Mouse (Mus musculus) heart, embryonic 15.5 days (tissue): ENCODE measurements around the gene Hoxc11. TPM values are rescaled to one million over a fixed set of nuclear protein-coding genes. Genes with fewer than 3 reads are reported as not detected.

Source experiments
- ATAC-seq: fragments of 200-750 bp; cut with Nextera tagmentation; replicated peaks from 2 replicates; pipeline ENCODE4 v1.8.0; 2017; ENCODE audit warnings: low read depth, moderate TSS enrichment; ENCODE audit not compliant: insufficient number of reproducible peaks, insufficient read depth, low FRiP score
- H3K27ac ChIP-seq: fragments of 300-500 bp; sonication (generic); 2 replicates; pipeline ENCODE4 v1.5.1; 2015; ENCODE audit warnings: mild to moderate bottlenecking, inconsistent platforms
- H3K27me3 ChIP-seq: fragments of 300-500 bp; sonication (generic); 2 replicates; pipeline ENCODE4 v1.6.1; 2015; ENCODE audit warnings: inconsistent platforms
- H3K36me3 ChIP-seq: fragments of 300-500 bp; sonication (generic); 2 replicates; pipeline ENCODE4 v1.6.1; 2015; ENCODE audit warnings: mild to moderate bottlenecking, inconsistent platforms
- H3K4me1 ChIP-seq: fragments of 300-500 bp; sonication (generic); replicated peaks from 2 replicates; pipeline ENCODE4 v1.6.1; 2015; ENCODE audit warnings: inconsistent platforms
- H3K4me2 ChIP-seq: fragments of 300-500 bp; sonication (generic); 2 replicates; pipeline ENCODE4 v1.6.1; 2015; ENCODE audit warnings: inconsistent platforms, mild to moderate bottlenecking, moderate library complexity
- H3K4me3 ChIP-seq: fragments of 300-500 bp; sonication (generic); 2 replicates; pipeline ENCODE4 v1.5.1; 2015; ENCODE audit warnings: mild to moderate bottlenecking, inconsistent platforms
- H3K9ac ChIP-seq: fragments of 300-500 bp; sonication (generic); 2 replicates; pipeline ENCODE4 v1.6.1; 2015; ENCODE audit warnings: mild to moderate bottlenecking, inconsistent platforms
- H3K9me3 ChIP-seq: fragments of 300-500 bp; sonication (generic); replicated peaks from 2 replicates; pipeline ENCODE4 v1.6.1; 2016; ENCODE audit warnings: inconsistent platforms
- WGBS: fragments of 180-500 bp; shearing (Covaris S2); methylation state at CpG from one replicate; pipeline ENCODE4 v1.1.7; 2015; ENCODE audit warnings: mixed read lengths; 5-methylcytosine and 5-hydroxymethylcytosine counted together
- polyA plus RNA-seq: library from polyadenylated mRNA; unstranded; fragments of >200 nt; fragmentation: Nextera tagmentation; extraction: Ambion mirVana; gene quantifications from 2 replicates; pipeline ENCODE4 v1.2.1, GENCODE M21; 2015

The Hoxc11 gene
- polyA plus RNA-seq, 1 experiment from 2014 or later, result not detected

- 25% methylated on average over 5 of the region's 5 CpGs for WGBS
- Histone ChIP-seq H3K36me3 (no peaks in the 10 kb centered on the region), H3K9me3 (no peaks in the 10 kb centered on the region), H3K4me1 (peaks cover 7% of the 10 kb centered on the region; the same call in 1 of the 2 replicates), H3K4me2 (no peak overlapping the region), H3K9ac (no peak overlapping the region), H3K27ac (no peak overlapping the region), H3K4me3 (no peak overlapping the region), H3K27me3 (peaks cover 98% of the 10 kb centered on the region)
- no peak for ATAC-seq
Measured at GRCm38 (mm10) chr15:102988078-102988477, 33.9 kb downstream of the Hoxc11 start.

GRCm38 (mm10) chr15:102990461-102991397, 36.5 kb downstream of the Hoxc11 start, which contains the start of gene Hoxc8:
TSS of gene Hoxc8 (plus strand) at chr15:102990607.
- WGBS, result 2% methylated on average over 69 of the region's 69 CpGs
- Histone ChIP-seq H3K4me3 (peak within 1 kb of the TSS; percentile 15), H3K9ac (no peak within 1 kb of the TSS), H3K27ac (no peak within 1 kb of the TSS), H3K27me3 (peaks cover 96% of the 10 kb centered on the region), H3K4me1 (peaks cover 7% of the 10 kb centered on the region; the same call in 1 of the 2 replicates), H3K9me3 (no peaks in the 10 kb centered on the region), H3K4me2 (peak within 1 kb of the TSS; percentile 16; the same call in 1 of the 2 replicates), H3K36me3 (no peaks in the 10 kb centered on the region)
- no peak for ATAC-seq

- 2% methylated on average over 7 of the region's 7 CpGs for WGBS
- Histone ChIP-seq H3K4me2 (no peak overlapping the region), H3K9me3 (no peaks in the 10 kb centered on the region), H3K27me3 (peaks cover 96% of the 10 kb centered on the region), H3K9ac (no peak overlapping the region), H3K4me1 (peaks cover 7% of the 10 kb centered on the region; the same call in 1 of the 2 replicates), H3K36me3 (no peaks in the 10 kb centered on the region), H3K4me3 (no peak overlapping the region), H3K27ac (no peak overlapping the region)
- no peak for ATAC-seq
Measured at GRCm38 (mm10) chr15:102991782-102992181, 37.6 kb downstream of the Hoxc11 start.

- Histone ChIP-seq H3K9me3 (no peaks in the 10 kb centered on the region), H3K4me2 (no peak overlapping the region), H3K4me3 (no peak overlapping the region), H3K36me3 (no peaks in the 10 kb centered on the region), H3K27ac (no peak overlapping the region), H3K4me1 (peaks cover 7% of the 10 kb centered on the region; the same call in 1 of the 2 replicates), H3K27me3 (peaks cover 96% of the 10 kb centered on the region), H3K9ac (no peak overlapping the region)
- WGBS, result 3% methylated on average over 11 of the region's 11 CpGs
- ATAC-seq, result no peak
Measured at GRCm38 (mm10) chr15:102992206-102992605, 38.0 kb downstream of the Hoxc11 start.

GRCm38 (mm10) chr15:102992863-102993262, 38.6 kb downstream of the Hoxc11 start:
- no peak for ATAC-seq
- Histone ChIP-seq H3K9ac (no peak overlapping the region), H3K4me3 (no peak overlapping the region), H3K27ac (no peak overlapping the region), H3K36me3 (no peaks in the 10 kb centered on the region), H3K27me3 (peaks cover 96% of the 10 kb centered on the region), H3K4me1 (peaks cover 5% of the 10 kb centered on the region; the same call in 1 of the 2 replicates), H3K4me2 (no peak overlapping the region), H3K9me3 (no peaks in the 10 kb centered on the region)
- 2% methylated on average over 3 of the region's 3 CpGs for WGBS

- H3K9me3 ChIP-seq, result no peaks in the 10 kb centered on the region
- no peak overlapping the region for H3K27ac ChIP-seq
- H3K27me3 ChIP-seq, result peaks cover 98% of the 10 kb centered on the region
- 5% methylated on average over 9 of the region's 9 CpGs for WGBS
- no peak for ATAC-seq
- no peaks in the 10 kb centered on the region for H3K36me3 ChIP-seq
- H3K4me1 ChIP-seq, result peaks cover 28% of the 10 kb centered on the region
- H3K9ac ChIP-seq, result no peak overlapping the region
- no peak overlapping the region for H3K4me3 ChIP-seq
- no peak overlapping the region for H3K4me2 ChIP-seq
Measured at GRCm38 (mm10) chr15:102996548-102996947, 42.3 kb downstream of the Hoxc11 start.

GRCm38 (mm10) chr15:102997431-102997830, 43.2 kb downstream of the Hoxc11 start:
- 3% methylated on average over 3 of the region's 3 CpGs for WGBS
- Histone ChIP-seq H3K36me3 (no peaks in the 10 kb centered on the region), H3K4me1 (peaks cover 30% of the 10 kb centered on the region), H3K27me3 (peaks cover 98% of the 10 kb centered on the region), H3K9ac (no peak overlapping the region), H3K4me2 (no peak overlapping the region), H3K9me3 (no peaks in the 10 kb centered on the region), H3K4me3 (no peak overlapping the region), H3K27ac (no peak overlapping the region)
- no peak for ATAC-seq

- 3% methylated on average over 19 of the region's 19 CpGs for WGBS
- Histone ChIP-seq H3K27ac (no peak within 1 kb of the TSS), H3K36me3 (no peaks in the 10 kb centered on the region), H3K4me1 (peaks cover 30% of the 10 kb centered on the region), H3K27me3 (peaks cover 98% of the 10 kb centered on the region), H3K4me2 (peak within 1 kb of the TSS; percentile 89), H3K9ac (peak within 1 kb of the TSS; percentile 62), H3K9me3 (no peaks in the 10 kb centered on the region), H3K4me3 (peak within 1 kb of the TSS; percentile 56)
- ATAC-seq, result no peak
Measured at GRCm38 (mm10) chr15:102997939-102998355, 43.7 kb downstream of the Hoxc11 start, which contains the start of gene Hoxc6. TSS of gene Hoxc6 (plus strand) at chr15:102998257.

- no peak overlapping the region for H3K27ac ChIP-seq
- H3K9me3 ChIP-seq, result no peaks in the 10 kb centered on the region
- no peaks in the 10 kb centered on the region for H3K36me3 ChIP-seq
- ATAC-seq, result peak; percentile 37; the same call in 1 of the 2 replicates
- peak overlapping the region; percentile 56 for H3K4me3 ChIP-seq
- H3K9ac ChIP-seq, result peak overlapping the region; percentile 62
- H3K4me2 ChIP-seq, result peak overlapping the region; percentile 89
- peaks cover 99% of the 10 kb centered on the region for H3K27me3 ChIP-seq
- H3K4me1 ChIP-seq, result peaks cover 30% of the 10 kb centered on the region
- WGBS, result under 1% methylated on average over 19 of the region's 19 CpGs
Measured at GRCm38 (mm10) chr15:102998608-102999182, 44.5 kb downstream of the Hoxc11 start.

- Histone ChIP-seq H3K36me3 (no peaks in the 10 kb centered on the region), H3K9ac (peak overlapping the region; percentile 62), H3K27me3 (peaks cover 99% of the 10 kb centered on the region), H3K4me1 (peaks cover 30% of the 10 kb centered on the region), H3K4me3 (peak overlapping the region; percentile 56), H3K9me3 (no peaks in the 10 kb centered on the region), H3K27ac (no peak overlapping the region), H3K4me2 (peak overlapping the region; percentile 89)
- ATAC-seq, result peak; percentile 84
- WGBS, result 1% methylated on average over 32 of the region's 33 CpGs
Measured at GRCm38 (mm10) chr15:102999183-102999831, 45.1 kb downstream of the Hoxc11 start.

GRCm38 (mm10) chr15:102999955-103000354, 45.7 kb downstream of the Hoxc11 start:
- peak overlapping the region; percentile 89 for H3K4me2 ChIP-seq
- H3K9me3 ChIP-seq, result no peaks in the 10 kb centered on the region
- H3K4me1 ChIP-seq, result peaks cover 30% of the 10 kb centered on the region
- 0 out of 2 replicates have a peak, but pooled peaks have one; percentile 17 for ATAC-seq
- WGBS, result 21% methylated on average over 11 of the region's 11 CpGs
- H3K36me3 ChIP-seq, result no peaks in the 10 kb centered on the region
- H3K27me3 ChIP-seq, result peaks cover 100% of the 10 kb centered on the region
- no peak overlapping the region for H3K4me3 ChIP-seq
- H3K27ac ChIP-seq, result no peak overlapping the region
- no peak overlapping the region for H3K9ac ChIP-seq
